Mouse (Mus musculus) small intestine, adult 2 months (tissue): ENCODE measurements around the gene C130032M10Rik. TPM values are rescaled to one million over a fixed set of nuclear protein-coding genes. Genes with fewer than 3 reads are reported as not detected.

ENCODE experiments used
- H3K27ac ChIP-seq: fragments of 200-500 bp; 2 replicates; pipeline ENCODE4 v1.5.1; 2012; ENCODE audit warnings: low read depth, low read length, control low read depth, inconsistent platforms; ENCODE audit not compliant: insufficient read depth
- H3K27me3 ChIP-seq: fragments of 200-500 bp; 2 replicates; pipeline ENCODE4 v1.6.1; 2012; ENCODE audit warnings: mild to moderate bottlenecking, moderate library complexity, low read length, inconsistent platforms; ENCODE audit not compliant: control insufficient read depth, insufficient read depth
- H3K36me3 ChIP-seq: fragments of 200-500 bp; 2 replicates; pipeline ENCODE4 v1.6.1; 2012; ENCODE audit warnings: mild to moderate bottlenecking, low read length, control low read depth, inconsistent platforms; ENCODE audit not compliant: control insufficient read depth, insufficient read depth
- H3K4me1 ChIP-seq: fragments of 200-500 bp; 2 replicates; pipeline ENCODE4 v1.6.1; 2012; ENCODE audit warnings: low read length, inconsistent platforms, mixed read lengths; ENCODE audit not compliant: control insufficient read depth, insufficient read depth, insufficient read length
- H3K4me3 ChIP-seq: fragments of 200-500 bp; 2 replicates; pipeline ENCODE4 v1.5.1; 2012; ENCODE audit warnings: low read depth, mild to moderate bottlenecking, control low read depth, inconsistent platforms, low read length, moderate library complexity
- CTCF ChIP-seq: fragments of 200-500 bp; IDR thresholded peaks from 2 replicates; pipeline ENCODE4 v1.5.1; 2012; ENCODE audit warnings: low read depth, mild to moderate bottlenecking, control low read depth, inconsistent platforms, low read length, moderate library complexity, mixed read lengths; ENCODE audit not compliant: insufficient replicate concordance, insufficient read length; ENCODE audit errors: extremely low read depth
- POLR2A ChIP-seq: fragments of 200-500 bp; IDR thresholded peaks from 2 replicates; pipeline ENCODE4 v1.6.1; 2012; ENCODE audit warnings: low read depth, mild to moderate bottlenecking, control low read depth, inconsistent platforms, low read length, moderate library complexity
- WGBS: fragments of 180-500 bp; shearing (Covaris S2); methylation state at CpG from one replicate; pipeline ENCODE4 v1.1.7; 2018; 5-methylcytosine and 5-hydroxymethylcytosine counted together
- polyA plus RNA-seq: library from polyadenylated mRNA; depleted of rRNA; stranded (reverse); fragments of >200 nt; gene quantifications from 2 replicates; pipeline ENCODE4 v1.2.3, GENCODE M21; 2012

C130032M10Rik gene
- polyA plus RNA-seq, 1 experiment: not detected

DNA sequence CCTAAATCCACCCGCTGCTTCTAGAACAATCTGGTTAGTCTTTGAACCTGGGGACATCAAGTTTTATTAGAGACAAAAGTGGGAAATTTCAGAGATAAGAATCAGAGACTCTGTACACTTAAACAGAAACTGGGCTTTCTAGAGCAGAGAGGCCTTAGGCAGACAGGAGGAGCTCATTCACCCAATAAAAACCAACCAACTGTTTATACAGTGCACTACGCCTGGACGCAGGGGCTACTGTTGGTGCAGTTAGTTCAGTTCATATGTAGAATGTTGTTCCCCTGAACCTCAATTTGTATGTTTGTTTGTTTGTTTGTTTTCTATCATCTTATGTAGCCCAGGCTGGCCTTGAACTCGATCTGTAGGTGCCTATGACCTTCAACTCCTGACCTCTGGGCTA, 28.7 kb upstream of the C130032M10Rik start:
- no peak overlapping the region for H3K27ac ChIP-seq
- TF ChIP-seq CTCF (no peak), POLR2A (no peak)
- H3K4me1 ChIP-seq: peaks cover 12% of the 10 kb centered on the region
- H3K4me3 ChIP-seq: no peak overlapping the region
- no peaks in the 10 kb centered on the region for H3K36me3 ChIP-seq
- 55% methylated on average over 4 of the region's 4 CpGs for WGBS
- no peaks in the 10 kb centered on the region for H3K27me3 ChIP-seq

DNA sequence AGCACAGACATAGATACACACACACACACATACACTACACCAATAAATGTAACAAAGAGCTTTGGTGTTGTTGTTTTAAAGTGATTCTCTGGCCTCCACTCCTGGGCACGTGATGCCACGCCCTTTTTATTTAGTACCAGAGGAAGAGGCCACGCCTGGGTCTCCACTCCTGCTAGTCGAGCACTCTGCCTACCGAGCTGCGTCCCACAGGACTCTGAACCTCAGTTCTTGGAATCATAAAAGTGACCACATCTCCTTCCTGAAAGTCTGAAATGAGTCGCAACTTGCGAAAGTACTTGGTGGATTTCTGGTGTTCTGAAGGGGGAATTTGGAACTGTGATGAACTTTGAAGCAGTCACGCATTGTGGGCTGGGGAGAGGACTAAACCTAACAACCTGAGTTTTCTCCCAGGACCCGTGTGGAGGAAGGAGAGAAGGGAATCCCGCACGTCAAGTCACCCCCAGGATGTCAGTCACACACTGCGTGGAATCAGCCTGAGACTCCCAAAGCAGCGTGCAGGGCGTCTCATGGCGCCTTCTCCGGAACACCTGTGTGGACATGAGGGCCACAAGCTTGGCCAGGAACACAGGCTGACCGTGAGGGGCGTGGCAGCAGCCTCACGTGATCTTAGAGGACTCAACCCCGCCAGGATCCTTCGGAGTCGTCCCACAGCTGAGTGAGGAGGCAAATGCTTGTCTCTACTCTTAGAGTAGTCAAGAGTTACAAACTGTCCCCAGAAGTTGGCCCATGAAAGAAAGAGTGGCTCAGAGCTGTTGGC, 27.8 kb upstream of the C130032M10Rik start:
- 24% methylated on average over 23 of the region's 23 CpGs for WGBS
- Histone ChIP-seq H3K4me3 (peak overlapping the region; percentile 55), H3K27ac (peak overlapping the region; percentile 65)

DNA sequence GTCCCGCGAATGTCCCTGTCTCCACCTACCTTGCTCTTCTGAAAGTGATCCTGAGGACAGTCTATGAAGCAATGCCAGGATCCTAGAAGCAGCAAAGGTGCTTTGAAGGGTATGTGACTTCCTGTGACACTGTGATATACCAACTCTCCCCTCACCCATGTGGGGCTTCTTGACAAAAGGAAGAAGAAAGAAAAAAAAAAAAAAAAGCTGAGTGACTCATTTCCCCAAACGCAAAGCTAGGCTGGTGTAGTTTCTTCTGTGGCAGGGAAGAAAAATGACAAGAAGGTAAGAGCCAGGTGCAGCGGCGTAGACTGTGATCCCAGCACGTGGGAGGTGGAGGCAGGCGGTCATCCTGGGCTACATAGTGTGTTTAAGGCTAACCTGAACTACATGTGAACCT, 19.0 kb upstream of the C130032M10Rik start:
- Histone ChIP-seq H3K36me3 (no peaks in the 10 kb centered on the region), H3K4me3 (no peak overlapping the region), H3K4me1 (no peaks in the 10 kb centered on the region), H3K27ac (no peak overlapping the region), H3K27me3 (no peaks in the 10 kb centered on the region)
- WGBS: 68% methylated on average over 7 of the region's 7 CpGs
- TF ChIP-seq POLR2A (no peak), CTCF (no peak)

More for the DNA sequence above, 27.8 kb upstream of the C130032M10Rik start:
- Histone ChIP-seq H3K4me1 (peaks cover 12% of the 10 kb centered on the region), H3K27me3 (no peaks in the 10 kb centered on the region), H3K36me3 (no peaks in the 10 kb centered on the region)
- TF ChIP-seq CTCF: no peak
- no peak for TF ChIP-seq POLR2A

DNA sequence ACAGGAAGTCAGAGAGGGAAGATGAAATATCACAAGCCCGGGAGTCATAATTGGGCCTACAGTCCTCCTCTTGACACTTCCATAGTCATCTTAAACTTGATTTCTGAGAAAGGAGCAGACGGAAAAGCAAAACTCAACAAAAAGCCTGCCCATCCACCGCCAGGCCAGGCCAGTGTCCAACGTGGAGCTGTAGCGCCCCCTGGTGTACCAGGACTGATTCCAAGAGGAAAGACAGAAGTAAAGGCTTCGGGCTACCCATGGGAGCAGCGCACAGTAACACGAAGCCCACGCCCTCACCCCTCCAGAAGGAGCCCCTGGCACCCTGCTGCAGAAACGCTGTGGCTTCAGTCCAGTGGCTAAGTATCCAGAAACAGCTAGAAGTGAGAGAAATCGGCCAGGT, 17.3 kb upstream of the C130032M10Rik start:
- WGBS: 6% methylated on average over 11 of the region's 11 CpGs
- Histone ChIP-seq H3K27ac (no peak overlapping the region), H3K36me3 (no peaks in the 10 kb centered on the region), H3K4me1 (peaks cover 2% of the 10 kb centered on the region; the same call in 1 of the 2 replicates), H3K27me3 (no peaks in the 10 kb centered on the region), H3K4me3 (no peak overlapping the region)
- TF ChIP-seq CTCF (peak; percentile 93; the same call in 1 of the 2 replicates), POLR2A (no peak)

DNA sequence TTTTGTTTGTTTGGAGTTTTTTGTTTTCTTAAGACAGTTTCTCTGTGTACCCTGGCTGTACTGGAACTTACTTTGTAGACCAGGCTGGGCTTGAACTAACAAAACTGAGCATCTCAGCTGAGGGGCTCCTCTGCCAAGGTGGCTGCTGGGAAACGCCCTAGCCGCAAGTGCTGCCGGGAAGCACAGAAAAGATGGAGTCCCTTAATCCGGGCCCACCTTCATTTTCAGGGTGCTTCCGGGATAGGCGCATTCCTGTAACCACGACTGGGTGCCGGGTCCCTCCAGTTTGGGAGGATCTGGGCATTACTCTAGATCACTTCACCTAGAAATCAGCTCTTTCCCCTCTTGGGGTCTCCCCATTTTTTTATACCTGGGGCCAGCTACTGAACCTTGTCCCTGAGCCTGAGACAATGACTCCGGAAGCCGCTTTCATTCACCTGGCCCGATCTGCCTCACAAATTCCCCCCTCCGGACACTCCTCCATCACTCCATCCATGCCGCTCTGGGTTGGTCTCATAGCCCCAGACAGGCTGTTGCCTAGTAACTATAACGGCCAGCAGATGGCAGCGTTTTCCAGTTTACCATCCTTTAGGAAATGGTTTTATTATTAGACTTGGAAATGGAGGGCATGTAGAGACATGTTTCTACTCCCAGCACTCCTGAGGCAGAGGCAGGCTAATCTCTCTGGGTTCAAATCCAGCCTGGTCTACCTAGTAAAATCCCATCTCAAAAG, 15.5 kb upstream of the C130032M10Rik start:
- H3K27me3 ChIP-seq: no peaks in the 10 kb centered on the region
- no peak overlapping the region for H3K4me3 ChIP-seq
- WGBS: 20% methylated on average over 15 of the region's 15 CpGs
- no peaks in the 10 kb centered on the region for H3K36me3 ChIP-seq
- peak; percentile 54; the same call in 1 of the 2 replicates for TF ChIP-seq CTCF
- TF ChIP-seq POLR2A: no peak
- peaks cover 2% of the 10 kb centered on the region; the same call in 1 of the 2 replicates for H3K4me1 ChIP-seq
- H3K27ac ChIP-seq: no peak overlapping the region

DNA sequence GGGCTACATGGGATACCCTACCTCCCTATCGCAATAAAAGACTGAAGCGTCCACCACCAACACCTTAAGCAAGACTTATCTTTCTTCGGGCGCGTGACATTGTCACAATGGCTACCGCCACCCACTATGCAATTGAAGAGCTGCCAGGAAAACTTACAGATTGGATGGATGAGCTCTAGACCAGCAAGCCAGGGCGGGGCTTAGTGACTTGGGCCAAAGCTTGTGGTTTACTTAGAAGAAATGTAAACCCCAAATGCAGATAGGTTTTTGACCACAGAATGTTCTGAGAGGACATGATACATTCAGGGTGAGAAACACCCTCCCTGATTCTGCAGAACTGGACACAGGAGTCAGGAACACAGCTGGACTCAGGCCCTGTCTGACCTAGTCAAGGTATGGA, 14.4 kb upstream of the C130032M10Rik start:
- H3K4me3 ChIP-seq: no peak overlapping the region
- H3K4me1 ChIP-seq: peaks cover 2% of the 10 kb centered on the region; the same call in 1 of the 2 replicates
- H3K27ac ChIP-seq: no peak overlapping the region
- no peaks in the 10 kb centered on the region for H3K27me3 ChIP-seq
- H3K36me3 ChIP-seq: no peaks in the 10 kb centered on the region
- WGBS: 82% methylated on average over 7 of the region's 7 CpGs
- TF ChIP-seq CTCF: no peak
- no peak for TF ChIP-seq POLR2A

DNA sequence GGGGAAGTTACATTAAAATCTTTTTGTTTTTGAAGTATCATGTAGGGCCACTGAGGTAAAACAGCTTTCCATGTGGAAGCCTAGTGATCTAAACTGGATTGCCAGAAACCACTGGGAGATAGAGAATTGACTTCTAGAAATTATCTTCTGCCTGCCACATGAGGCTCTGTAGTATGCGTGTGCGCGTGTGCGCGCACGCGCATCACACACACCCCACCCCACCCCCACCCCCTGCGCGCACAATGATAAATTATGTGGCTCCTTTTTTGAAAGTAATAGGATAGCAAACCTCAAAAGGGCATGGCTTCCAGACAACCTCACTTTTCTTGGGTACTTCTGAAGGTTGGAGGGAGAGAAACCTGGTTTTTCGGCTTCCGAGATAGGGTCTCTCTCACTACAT, 13.6 kb upstream of the C130032M10Rik start:
- peaks cover 2% of the 10 kb centered on the region; the same call in 1 of the 2 replicates for H3K4me1 ChIP-seq
- no peaks in the 10 kb centered on the region for H3K27me3 ChIP-seq
- no peak overlapping the region for H3K27ac ChIP-seq
- H3K36me3 ChIP-seq: no peaks in the 10 kb centered on the region
- H3K4me3 ChIP-seq: no peak overlapping the region
- no peak for TF ChIP-seq CTCF
- TF ChIP-seq POLR2A: no peak
- WGBS: 98% methylated on average over 11 of the region's 11 CpGs
